Mouse (Mus musculus): ENCODE data around the gene Stoml2. TPM values are rescaled to one million over a fixed set of nuclear protein-coding genes. Genes with fewer than 3 reads are reported as not detected.
A peak's percentile ranks its signal among the peaks of the same experiment; 100 is the strongest.

The Stoml2 gene
- total RNA-seq, 2 experiments from 2014 or later, result 78.9 to 95.1 TPM

GRCm38 (mm10) chr4:43039609-43040008, 8.1 kb upstream of the Stoml2 start:
- no peak for DNase-seq
- intact Hi-C loops (cut with DNase I), result no loop called here

- intact Hi-C loops (cut with DNase I), result no loop called here
These were observed 7.3 kb upstream of the Stoml2 start for GRCm38 (mm10) chr4:43038567-43039495.

GRCm38 (mm10) chr4:43037860-43038566, 6.5 kb upstream of the Stoml2 start:
- no peak for DNase-seq
- intact Hi-C loops (cut with DNase I), result no loop called here

More at GRCm38 (mm10) chr4:43038567-43039495, 7.3 kb upstream of the Stoml2 start:
- peak in 1 of 2 experiments; percentile 34 for DNase-seq

GRCm38 (mm10) chr4:43036356-43036755, 4.8 kb upstream of the Stoml2 start:
- intact Hi-C loops (cut with DNase I), result no loop called here
- no peak for DNase-seq

GRCm38 (mm10) chr4:43035851-43036250, 4.3 kb upstream of the Stoml2 start:
- DNase-seq, result no peak

GRCm38 (mm10) chr4:43033481-43033880, 2.0 kb upstream of the Stoml2 start:
- no peak for DNase-seq
- intact Hi-C loops (cut with DNase I), result no loop called here

More at GRCm38 (mm10) chr4:43035851-43036250, 4.3 kb upstream of the Stoml2 start:
- intact Hi-C loops (cut with DNase I), result no loop called here

- intact Hi-C loops (cut with DNase I), result no loop called here
- DNase-seq, result no peak
These were observed 991 bp upstream of the Stoml2 start for GRCm38 (mm10) chr4:43032501-43032900.

- intact Hi-C loops (cut with DNase I), result no loop called here
- no peak for DNase-seq
These were observed 705 bp downstream of the Stoml2 start for GRCm38 (mm10) chr4:43030780-43031230.

GRCm38 (mm10) chr4:43030352-43030751, 1.2 kb downstream of the Stoml2 start:
- no peak for DNase-seq
- intact Hi-C loops (cut with DNase I), result no loop called here

GRCm38 (mm10) chr4:43029749-43030148, 1.8 kb downstream of the Stoml2 start:
- no peak for DNase-seq
- intact Hi-C loops (cut with DNase I), result no loop called here

GRCm38 (mm10) chr4:43029121-43029520, 2.4 kb downstream of the Stoml2 start:
- DNase-seq, result no peak
- intact Hi-C loops (cut with DNase I), result no loop called here

GRCm38 (mm10) chr4:43025084-43025960, 6.2 kb downstream of the Stoml2 start, which contains the start of gene Pigo:
Gene Pigo (minus strand): TSS chr4:43025819.
- intact Hi-C loops (cut with DNase I), result loop anchor here (2.0 kb wide), 1 partner anchor 17 kb away; no protein-coding TSS in a partner anchor
- DNase-seq, result peak; percentile 92

GRCm38 (mm10) chr4:43024673-43025072, 6.8 kb downstream of the Stoml2 start:
- intact Hi-C loops (cut with DNase I), result loop anchor here (2.0 kb wide), 1 partner anchor 16 kb away; no protein-coding TSS in a partner anchor
- DNase-seq, result no peak

- intact Hi-C loops (cut with DNase I), result no loop called here
- no peak for DNase-seq
These were observed 10.2 kb downstream of the Stoml2 start for GRCm38 (mm10) chr4:43021341-43021740.

GRCm38 (mm10) chr4:43020876-43021275, 10.6 kb downstream of the Stoml2 start:
- intact Hi-C loops (cut with DNase I), result no loop called here

GRCm38 (mm10) chr4:43019641-43020465, 11.7 kb downstream of the Stoml2 start:
- DNase-seq, result no peak
- intact Hi-C loops (cut with DNase I), result no loop called here

More at GRCm38 (mm10) chr4:43020876-43021275, 10.6 kb downstream of the Stoml2 start:
- no peak for DNase-seq

- intact Hi-C loops (cut with DNase I), result no loop called here
- DNase-seq, result no peak
These were observed 12.3 kb downstream of the Stoml2 start for GRCm38 (mm10) chr4:43019176-43019575.

- intact Hi-C loops (cut with DNase I), result no loop called here
- no peak for DNase-seq
These were observed 13.4 kb downstream of the Stoml2 start for GRCm38 (mm10) chr4:43018156-43018555.

- intact Hi-C loops (cut with DNase I), result no loop called here
These were observed 19.4 kb downstream of the Stoml2 start for GRCm38 (mm10) chr4:43012091-43012490.

More at GRCm38 (mm10) chr4:43012091-43012490, 19.4 kb downstream of the Stoml2 start:
- DNase-seq, result no peak
